Mouse (Mus musculus): ENCODE measurements around the gene C8a. TPM values are rescaled to one million over a fixed set of nuclear protein-coding genes. Genes with fewer than 3 reads are reported as not detected.

C8a gene
- not detected in 2 replicates for total RNA-seq (2017)

DNA sequence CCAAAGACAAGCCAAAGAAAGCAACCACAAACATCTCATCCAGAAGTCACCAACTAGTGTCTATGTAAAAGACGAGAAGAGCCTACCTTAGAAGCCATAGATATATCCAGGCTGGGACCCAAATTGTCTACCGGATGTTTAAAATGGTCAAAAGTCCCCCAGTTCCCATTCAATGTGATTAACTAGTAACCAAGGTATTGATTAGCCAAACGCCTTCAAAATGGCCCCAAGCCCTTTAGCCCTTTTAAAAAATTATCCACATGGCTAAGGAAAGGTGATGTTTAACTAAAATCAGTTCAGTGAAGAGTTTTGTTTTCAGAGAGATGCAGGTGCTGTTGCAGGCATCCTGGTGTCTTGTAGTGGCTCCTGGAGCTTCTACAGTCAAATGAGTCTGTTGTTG lies at the start of gene C8a:
TSS of gene C8a (minus strand) at position 76 of the 400 bp plus-strand sequence.
- no peak for ATAC-seq (replicated peaks; ENCODE audit: low read depth, poor library complexity, severe bottlenecking)

DNA sequence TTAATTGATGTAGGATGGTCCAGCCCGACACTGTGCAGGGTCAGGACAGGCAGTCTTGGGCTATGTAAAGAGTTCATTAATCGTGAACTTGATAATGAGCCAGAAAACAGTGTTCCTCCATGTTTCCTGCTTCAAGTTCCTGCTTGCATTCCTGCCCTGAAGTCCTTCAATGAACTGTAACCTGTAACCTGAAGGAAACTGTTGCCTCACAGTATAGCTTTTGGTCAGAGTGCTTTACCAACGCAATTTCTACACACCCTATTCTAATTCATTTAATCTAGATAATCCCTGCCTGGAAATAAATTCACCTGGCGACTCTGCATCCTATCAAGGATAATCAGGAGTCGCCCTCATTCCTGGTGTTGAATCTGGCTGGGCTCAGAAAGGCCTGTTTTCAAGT lies 49.2 kb upstream of the C8a start:
- no peak for ATAC-seq (replicated peaks; ENCODE audit: low read depth, poor library complexity, severe bottlenecking)

DNA sequence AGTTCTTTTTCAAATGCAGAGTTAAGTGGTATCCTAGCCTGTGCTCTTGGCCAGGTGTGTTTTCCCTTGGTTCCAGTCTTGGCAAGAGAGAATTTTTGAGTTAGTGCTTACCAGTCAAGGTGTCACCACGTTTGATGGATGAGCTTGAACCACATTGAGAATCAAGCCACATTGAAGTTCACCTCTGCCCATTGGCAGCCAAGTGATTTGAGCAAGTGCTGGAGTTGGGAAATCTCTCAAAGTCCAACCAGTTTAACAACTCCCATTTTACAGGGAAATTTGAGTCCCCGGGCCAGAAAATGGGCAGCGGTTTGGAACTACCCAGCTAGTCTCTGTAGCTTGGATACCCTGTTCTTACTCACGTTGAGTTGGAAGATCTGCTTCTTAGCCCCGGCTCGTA lies 41.8 kb upstream of the C8a start:
- no peak for ATAC-seq (replicated peaks; ENCODE audit: low read depth, poor library complexity, severe bottlenecking)

DNA sequence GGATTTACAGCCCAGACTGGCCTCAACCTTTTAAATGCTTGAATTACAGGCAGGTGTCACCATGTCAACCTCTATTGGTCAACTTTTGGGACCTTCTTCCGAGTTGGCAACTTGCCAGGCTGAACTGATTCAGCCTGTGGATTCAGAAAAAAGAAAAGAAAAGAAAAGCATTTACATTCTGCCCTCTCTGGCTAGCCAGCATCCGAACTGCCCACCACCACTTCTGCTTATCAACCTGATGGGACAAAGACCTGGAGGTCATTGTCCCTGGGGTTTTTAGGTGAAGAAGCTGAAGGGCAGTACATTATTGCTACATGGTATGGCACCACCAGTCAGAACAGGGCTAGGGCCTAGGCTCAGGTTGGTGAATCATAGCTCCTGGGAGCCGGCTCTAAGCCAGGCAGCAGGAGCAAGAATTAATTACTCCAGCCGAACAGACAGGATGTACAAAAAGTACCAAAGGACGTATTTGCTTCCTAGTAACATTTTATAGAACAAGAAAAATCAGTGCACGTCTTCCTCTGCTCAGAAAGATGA lies 38.6 kb upstream of the C8a start:
- ATAC-seq (replicated peaks; ENCODE audit: low read depth, poor library complexity, severe bottlenecking): no peak

DNA sequence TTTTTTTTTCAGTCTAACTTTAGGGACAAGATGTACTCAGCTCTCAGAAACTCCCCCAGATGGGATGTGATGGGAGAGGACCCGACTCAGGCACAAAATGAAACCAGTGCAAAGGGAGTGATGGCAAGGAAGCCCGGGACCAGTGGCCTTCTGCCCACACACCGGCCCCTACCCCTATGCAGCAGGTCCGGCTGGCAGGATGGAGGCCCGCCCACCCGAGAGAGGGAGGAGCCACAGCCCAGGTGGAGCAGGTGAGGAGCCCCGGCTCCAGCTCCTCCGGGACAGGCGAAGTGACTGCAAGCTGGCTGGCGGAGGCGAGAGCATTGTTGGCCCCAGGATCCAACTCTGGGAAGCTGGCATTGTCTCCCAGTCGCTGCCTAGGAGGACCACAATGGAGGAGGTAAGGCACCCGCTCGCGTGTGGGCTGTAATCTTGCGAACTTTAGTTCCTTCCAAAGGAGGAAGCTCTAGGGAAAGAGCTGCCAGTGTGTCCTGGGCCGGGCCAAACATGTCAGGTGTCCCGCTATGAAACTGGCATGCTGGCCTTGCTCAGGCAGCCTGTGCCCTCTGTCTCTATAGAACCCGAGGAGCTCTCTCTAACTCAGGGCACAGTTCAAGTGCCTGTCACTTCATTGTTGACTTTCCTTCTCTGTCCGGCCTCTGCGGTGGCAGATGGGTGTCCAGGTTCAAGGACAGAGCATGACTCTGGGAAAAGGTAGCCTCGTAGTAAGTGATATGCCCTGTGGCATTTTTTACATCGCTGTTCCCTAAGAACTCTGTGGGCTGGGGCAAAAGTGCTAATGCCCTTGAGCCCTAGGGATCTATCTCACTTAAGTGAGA lies 37.3 kb upstream of the C8a start, which contains the start of gene Fyb2:
TSS of gene Fyb2 (plus strand) at position 166 of the 839 bp plus-strand sequence.
- peak; percentile 26; the same call in 1 of the 2 replicates for ATAC-seq (replicated peaks; ENCODE audit: low read depth, poor library complexity, severe bottlenecking)

DNA sequence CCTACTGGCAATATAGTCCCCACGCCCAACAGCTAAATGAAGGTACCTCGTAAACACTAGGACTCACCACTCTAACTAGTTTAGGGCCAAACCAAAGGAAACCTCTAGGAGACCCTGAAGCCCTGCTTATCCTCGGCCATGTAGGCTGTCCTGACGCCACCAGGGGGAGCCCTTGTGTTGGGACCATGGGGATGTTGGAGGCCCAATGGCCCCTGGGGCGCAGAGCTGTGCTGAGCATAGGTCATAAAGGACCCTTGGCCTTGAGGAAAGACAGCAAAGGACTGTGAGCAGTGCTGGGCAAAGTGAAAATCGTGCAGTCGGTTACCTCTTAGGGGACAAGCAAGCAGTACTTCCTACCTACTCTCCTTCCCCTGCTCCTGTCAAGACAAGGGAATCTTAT lies 35.5 kb upstream of the C8a start:
- peak; percentile 97 for ATAC-seq (replicated peaks; ENCODE audit: low read depth, poor library complexity, severe bottlenecking)

DNA sequence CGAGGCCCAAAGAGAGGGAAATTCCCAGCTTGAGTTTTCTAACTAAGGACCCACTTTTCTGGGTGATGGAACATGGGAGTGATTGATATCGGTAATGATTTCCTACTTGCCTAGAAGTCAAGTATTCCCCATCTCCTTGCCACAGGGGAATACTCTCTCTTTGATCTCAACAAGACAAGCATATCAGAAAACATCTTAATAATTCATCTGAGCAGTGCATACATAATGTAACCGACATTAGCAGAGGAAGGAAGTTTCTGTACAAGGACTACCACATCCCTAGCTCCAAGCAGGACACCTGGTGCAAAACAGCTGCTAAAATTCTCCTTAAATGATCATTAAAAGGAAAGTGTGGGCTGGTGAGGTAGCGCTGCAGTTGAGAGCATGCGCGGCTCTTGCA lies 28.9 kb upstream of the C8a start:
- ATAC-seq (replicated peaks; ENCODE audit: low read depth, poor library complexity, severe bottlenecking): no peak

DNA sequence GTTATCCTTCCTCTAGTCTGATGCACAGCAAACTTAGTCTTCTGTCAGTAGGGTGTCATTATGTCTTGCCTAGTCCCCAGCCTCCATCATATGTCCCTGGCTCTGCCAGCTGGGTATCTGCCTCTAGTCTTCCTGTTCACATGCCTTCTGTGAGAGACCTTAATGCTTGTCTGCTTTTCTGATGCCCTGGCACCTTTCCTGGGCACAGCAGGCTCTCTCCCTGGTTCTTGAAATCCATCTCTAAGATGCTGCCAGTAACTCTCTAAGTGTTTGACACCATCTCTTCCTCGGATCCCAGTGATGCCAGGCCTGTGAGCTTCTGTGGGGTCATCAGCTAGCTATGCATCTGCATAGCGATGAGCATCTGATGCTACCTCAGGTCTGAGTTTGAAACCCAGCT lies 26.6 kb upstream of the C8a start:
- no peak for ATAC-seq (replicated peaks; ENCODE audit: low read depth, poor library complexity, severe bottlenecking)

DNA sequence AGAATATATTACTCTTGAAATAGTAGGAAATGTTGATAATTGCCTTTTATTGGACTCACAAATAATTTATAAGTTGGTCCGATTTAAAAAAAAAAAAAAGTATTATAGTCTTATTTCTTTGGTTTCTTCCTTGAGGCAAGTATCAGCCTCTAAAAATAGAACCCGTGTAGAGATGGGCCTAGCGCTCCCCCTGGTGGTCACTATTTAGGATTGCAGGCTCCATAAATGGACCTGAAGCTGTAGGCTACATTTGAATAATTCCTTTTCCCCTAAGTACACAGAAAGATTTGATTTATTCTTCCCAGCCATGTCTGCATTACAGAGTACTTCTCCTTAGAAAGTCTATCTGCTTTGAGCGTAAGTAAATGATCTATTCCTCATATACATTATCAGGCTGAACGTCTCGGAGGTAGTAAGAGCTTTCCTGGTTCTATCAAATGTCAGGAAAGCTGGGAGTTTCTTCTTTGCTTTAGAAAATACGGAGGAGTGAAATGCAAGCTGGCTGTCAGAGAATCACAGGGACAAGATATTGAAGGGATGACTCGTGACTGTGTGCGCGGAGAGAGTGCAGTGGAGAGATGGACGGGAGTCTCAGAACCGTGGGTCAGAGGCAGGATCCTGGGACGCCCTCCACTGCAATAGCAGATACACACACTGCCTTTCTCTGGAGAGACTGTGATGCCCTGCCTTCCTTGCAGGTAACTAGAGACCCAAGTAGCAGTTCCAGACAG lies 18.0 kb upstream of the C8a start:
- ATAC-seq (replicated peaks; ENCODE audit: low read depth, poor library complexity, severe bottlenecking): peak; percentile 71

DNA sequence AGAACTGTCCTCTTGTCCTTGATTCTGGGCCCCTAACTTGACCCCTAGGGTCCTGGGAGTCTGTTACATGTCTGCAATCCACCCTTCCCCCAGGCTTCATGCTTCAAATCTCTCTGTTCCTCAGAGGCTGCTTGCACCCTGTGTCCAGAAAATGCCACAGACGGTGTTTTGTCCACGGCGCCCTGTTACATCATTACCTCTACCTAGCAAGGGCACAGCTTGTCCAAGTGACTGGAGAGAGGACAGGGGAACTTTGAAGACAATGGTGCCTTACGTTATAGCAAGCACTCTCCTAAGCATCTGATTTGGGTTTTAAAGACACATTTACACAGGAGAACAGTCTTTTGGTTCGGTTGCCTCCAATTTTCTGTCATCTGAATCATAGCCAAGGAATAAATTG lies 17.4 kb upstream of the C8a start:
- ATAC-seq (replicated peaks; ENCODE audit: low read depth, poor library complexity, severe bottlenecking): no peak

DNA sequence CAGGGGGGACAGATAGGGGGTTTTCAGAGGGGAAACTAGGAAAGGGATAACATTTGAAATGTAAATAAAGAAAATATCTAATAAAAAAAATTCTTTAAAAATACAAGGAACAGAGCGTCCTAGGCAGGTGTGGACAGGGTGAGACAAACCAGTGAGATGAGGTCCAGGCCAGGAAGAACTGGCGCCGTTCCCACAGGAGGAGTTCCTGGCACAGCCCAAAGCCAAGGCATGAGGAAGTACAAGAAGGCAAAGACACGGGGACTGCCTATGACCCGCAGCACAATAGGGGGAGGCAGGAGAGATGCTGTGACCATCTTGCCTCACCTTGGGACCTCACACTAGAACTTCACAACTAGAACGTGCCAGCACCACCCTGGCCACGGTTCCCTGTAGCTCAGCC lies 15.5 kb upstream of the C8a start:
- no peak for ATAC-seq (replicated peaks; ENCODE audit: low read depth, poor library complexity, severe bottlenecking)

DNA sequence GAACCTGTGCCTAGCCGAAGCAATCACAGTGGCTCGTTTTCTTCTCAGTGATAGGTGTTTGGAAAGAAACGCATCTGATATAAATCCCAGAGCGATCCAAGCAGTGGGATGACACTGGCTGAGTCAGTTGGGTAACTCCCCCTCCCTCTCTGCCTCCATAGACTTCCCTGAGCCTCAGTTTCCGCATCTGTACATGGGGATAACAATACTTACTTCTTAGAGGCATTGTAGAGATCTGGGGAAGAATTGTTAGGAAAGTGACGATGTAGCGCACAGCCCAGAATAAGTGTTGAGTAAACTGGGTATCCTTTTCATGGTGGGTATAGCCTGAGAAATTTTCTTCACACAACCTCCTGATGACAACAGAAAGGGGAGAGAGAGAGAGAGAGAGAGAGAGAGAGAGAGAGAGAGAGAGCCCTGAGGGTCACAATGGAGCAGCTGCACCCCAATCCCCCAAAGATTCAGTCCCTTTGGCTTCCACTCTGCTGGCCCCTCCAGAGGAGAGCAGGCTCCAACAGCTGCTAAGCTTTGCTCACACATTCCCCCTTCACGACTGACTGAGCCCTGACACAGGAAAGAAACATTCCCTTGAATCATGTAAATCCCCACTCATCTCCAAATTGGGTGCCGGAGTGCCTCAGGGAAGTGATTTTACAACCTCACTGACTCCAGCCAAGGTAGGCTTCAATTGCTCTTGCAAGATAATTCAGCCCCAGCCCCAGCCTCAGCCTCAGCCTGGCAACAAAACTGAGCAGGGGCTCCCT lies 12.5 kb upstream of the C8a start:
- ATAC-seq (replicated peaks; ENCODE audit: low read depth, poor library complexity, severe bottlenecking): no peak

DNA sequence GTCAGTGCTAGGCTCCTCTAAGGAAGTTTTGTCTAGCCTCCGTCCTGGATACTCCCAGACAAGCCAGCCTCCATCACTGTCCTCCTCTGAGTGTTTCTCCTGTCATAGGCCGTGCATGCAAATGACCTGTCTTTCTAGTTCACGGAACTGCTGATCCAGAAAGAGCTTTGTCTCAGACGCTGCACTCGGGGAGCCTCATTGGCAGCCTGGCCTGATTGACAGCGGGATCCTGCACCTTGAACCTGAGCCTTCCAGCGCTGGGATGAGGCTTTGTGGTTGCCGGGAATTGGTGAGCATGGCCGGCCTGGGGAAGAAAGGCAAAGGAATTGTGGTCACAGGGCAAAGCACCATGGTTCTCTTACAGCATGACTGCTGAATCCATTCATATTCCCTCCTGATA lies 11.3 kb upstream of the C8a start:
- ATAC-seq (replicated peaks; ENCODE audit: low read depth, poor library complexity, severe bottlenecking): no peak

DNA sequence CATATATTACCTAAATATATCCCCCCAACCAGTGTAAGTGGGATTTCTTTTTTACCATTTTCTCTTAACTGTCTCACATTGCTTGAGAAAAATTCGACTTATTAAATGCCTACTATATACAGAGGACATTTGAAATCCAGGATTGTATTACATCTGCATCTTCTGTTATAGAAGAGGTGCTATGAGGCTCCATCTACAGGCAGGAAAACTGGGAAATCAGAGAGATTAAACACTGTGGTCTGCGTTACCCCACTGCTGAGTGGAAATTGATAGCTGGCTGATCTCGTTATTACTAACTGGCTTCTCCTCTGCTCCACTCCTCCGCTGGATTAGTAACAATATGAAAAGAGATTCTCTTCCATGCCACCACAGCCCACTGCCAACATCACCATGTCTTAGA lies 366 bp downstream of the C8a start:
- ATAC-seq (replicated peaks; ENCODE audit: low read depth, poor library complexity, severe bottlenecking): no peak

DNA sequence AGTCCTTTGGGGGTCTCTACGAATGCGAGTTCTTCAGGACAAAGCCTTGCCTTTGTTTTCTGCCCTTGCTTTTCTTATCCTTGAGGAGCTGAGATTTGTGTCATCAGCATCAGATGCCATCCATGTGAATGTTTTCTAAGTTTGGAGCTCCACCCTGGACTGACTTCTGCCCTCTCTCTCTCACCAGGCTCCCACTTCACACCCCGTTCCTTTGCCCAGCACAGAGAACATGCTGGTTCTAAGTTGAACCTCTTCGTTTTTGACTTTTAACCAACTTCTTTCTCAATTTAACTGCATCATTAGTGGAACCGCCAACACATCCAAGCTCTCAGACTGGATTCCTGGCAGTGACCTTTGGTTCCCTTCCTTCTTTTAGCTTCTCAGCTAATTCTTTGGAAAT lies 6.0 kb downstream of the C8a start:
- ATAC-seq (replicated peaks; ENCODE audit: low read depth, poor library complexity, severe bottlenecking): no peak

DNA sequence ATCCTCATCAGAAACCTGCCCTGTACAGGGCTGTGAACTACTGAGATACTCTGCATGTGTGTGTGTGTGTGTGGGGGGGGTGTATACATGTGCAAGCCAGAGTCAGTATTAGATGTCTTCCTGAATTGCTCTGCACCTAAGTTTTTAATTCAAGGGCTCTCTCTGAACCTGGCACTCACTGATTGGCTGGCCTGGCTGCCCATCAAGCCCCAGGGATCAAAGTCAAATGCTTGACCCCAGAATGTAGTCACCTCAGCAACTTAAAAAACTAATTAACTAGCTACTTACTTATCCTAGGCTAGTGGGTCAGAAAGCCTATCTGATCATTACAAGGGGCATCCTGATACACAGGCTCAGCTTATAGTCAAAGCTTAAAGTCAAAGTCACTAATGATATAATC lies 6.6 kb downstream of the C8a start:
- no peak for ATAC-seq (replicated peaks; ENCODE audit: low read depth, poor library complexity, severe bottlenecking)

DNA sequence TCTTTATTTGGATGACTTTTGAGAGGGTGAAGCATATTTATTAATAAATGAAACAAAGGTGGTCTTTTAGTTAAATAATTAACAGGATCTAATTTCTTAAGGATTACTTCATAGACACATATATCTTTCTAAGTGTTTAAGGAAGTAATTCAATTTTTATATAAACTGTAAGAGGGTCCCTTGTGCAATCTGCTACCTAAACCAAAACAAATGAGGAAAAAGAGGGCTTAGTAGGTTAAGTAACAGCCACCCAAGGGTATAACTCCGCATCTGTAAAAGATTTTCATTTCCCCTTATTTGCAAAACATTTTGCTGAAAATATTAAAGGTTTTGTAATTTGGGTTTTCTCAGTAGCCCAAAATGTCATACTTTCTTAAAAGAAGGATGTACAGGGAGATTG lies 11.8 kb downstream of the C8a start:
- ATAC-seq (replicated peaks; ENCODE audit: low read depth, poor library complexity, severe bottlenecking): no peak

DNA sequence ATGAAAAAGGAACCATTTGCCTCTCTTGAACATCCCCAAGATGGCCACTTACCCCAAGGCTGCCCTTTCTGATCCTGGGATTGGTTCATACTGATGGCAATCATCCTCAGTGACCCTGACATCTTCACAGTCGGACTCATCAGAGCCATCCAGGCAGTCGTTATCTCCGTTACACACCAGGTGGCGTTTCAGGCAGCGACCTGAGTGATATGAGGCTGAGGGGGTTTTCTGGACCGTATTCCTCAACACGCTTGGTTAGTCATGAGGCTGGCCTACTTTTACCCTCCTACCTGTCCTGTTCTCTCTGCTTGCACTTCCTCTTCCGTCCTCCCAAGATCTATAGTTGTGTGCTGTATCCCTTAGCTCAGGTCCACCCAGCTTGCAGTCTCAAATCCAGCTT lies 15.0 kb downstream of the C8a start:
- no peak for ATAC-seq (replicated peaks; ENCODE audit: low read depth, poor library complexity, severe bottlenecking)

DNA sequence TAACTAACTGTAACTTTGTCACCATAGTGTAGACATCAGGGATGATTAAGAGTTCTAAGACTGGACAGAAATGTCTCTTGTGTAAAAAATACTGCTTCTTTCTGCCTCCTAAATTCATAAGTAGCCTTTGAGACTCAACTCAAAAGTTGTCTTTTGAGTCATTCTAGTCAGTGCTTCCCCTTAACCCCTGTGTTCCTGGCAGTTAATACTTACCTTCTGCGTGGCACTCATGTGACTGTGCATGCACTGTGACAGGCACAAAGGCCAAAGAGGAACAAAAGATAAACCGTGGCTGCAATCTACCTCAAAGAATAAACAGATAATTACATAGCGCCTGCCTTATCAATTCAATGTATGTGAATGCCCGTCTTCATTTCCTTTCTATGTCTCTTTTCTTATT lies 18.4 kb downstream of the C8a start:
- ATAC-seq (replicated peaks; ENCODE audit: low read depth, poor library complexity, severe bottlenecking): no peak

DNA sequence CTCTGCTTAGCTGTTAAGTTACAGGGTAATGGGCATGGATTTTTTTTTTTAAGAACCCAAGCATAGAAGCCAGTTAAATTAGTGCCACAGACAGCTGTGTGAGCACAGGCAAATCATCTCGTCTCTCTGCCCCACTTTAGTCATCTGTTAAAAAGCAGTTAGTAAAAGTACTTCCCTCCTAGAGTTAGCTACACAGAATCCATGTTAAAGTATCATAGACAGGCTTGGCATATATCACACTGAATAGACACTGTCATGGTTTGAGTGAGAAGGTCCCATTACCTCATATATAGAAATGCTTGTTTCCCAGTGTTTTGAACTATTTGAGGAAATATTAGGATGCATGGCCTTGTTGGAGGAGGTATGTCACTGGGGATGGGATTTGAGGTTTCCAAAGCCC lies 19.2 kb downstream of the C8a start, which contains the start of gene Gm17662:
TSS of gene Gm17662 (plus strand) at position 301 of the 400 bp plus-strand sequence.
- no peak for ATAC-seq (replicated peaks; ENCODE audit: low read depth, poor library complexity, severe bottlenecking)
